Mouse (Mus musculus): ENCODE data around the gene Cyp1a1.

Cyp1a1 gene

DNA sequence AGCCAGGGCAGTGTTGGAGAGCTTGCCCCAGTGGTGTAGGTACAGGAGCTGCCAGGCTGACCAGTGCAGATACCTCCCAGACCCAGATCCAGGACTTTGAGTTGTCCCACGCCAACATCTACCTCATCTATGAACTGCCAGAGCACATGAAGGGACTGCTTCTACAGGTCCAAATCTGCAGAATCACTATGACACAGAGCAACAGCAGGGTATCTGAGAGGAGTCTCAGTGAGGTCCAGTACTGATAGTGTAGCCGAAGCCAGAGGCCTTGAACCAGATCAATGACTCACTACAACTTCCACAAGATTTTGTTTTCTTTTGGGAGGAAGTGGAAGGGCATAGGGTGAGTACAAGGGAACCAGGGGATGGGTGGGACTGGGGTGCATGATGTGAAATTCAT is at the start of gene Cyp1a1:
TSS of gene Cyp1a1 (plus strand) at position 178 of the 400 bp plus-strand sequence.
- no peak for DNase-seq

DNA sequence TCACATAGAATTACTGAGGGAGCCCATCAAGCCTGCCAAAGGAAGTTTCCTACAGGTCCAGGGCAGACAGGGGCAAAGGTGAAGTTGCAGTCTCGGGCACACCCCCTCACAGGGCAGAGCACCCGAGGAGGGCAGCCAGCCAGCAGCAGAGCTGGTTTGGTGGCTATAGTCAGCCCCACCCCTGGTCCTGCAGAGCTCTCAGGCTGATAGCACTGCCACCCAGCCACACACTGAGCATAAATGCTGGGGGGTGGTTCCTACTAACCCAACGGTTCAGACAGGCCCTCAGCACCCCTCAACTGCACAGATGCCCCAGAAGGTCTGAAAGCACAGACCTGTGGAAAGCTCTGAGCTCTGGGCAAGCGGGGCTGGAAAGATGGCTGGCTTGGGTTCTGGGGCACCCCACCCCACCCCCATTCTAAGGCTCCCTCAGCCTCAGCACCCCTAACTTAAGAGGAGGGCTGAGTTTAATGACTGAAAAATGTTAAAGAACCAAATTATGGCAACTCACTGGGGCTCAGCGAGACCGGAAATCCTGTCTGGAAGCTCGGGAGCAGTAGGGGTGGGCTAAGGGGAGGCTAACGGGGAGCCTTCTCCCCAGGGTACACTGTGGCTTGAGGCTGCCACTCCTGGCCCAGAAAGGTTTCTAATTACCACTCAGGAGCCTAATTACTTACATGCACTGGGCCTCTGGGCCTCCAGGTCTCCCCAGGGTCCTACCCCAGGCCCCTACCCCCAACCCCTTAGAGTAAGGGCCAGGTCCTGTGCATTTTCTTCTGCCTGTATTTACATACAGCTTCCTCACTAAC is 48.9 kb upstream of the Cyp1a1 start:
- peak; percentile 51 for DNase-seq

DNA sequence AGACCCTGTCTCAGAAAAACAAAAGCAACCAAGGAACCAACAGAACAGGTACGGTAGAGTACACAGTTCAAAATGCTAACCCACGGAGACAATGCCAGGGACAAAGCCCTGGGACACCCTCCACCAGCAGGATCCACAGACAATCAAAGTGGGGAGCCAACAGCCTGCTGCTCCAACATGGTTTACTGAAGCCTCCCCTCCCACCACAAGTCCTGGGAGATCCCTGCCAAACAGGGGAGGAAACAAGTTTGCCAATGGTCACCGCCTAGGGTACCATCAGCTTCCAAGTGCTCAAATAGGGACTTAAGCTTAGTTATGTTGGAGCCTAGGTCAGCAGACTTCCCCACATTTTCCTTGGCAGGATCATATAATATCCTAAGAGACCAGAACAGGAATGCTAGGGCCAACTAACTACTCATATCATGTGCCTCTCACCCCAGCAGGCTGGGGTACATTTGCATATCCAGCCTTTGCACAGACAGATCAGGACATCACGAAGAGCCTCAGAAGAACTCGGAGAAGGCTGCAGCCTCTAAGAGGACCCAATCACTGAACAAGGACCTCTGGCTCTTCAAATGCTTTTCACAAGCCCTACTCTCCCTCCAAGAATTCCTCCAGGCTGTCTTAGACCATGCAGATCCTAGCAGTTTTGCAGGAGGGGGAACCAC is 47.9 kb upstream of the Cyp1a1 start:
- DNase-seq: peak; percentile 32

DNA sequence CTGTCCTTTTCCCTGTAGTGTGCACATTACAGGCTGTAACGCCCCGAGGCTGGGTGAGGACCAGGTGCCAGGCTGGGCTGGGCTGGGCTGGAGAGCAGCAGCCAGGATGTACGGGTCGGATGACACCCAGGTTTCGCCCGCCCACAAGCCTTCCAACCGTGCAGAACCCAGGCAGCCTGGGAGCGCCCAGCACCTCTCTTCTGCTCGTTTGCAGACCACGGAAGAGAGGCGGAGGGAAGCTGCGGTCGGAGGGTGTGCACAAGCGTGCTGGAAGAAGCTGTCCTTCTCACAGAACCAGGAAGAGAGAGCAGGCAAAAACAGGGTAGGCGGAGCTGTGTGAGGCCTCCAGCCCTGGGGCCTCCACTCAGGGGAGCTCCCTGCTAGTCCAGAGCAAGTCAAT is 47.3 kb upstream of the Cyp1a1 start:
- peak; percentile 87 for DNase-seq

DNA sequence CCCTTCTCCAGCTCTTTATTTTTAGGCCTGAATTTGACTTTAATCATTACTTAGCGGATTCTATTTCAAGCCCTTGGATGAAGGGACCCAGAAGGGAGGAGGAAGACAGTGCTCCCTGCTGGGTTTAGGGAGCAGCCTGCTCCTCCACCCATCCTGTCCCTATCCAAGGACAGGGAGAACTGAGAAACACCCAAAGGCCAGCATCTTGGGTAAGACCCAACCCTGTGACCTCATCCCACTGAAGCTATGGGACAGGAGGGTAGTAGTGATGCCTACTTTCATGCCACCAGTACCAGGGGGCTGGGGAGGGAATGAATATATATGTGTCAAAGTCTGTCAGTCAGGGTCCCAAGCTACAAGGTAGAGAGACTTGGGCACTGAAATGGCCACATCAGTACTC is 46.7 kb upstream of the Cyp1a1 start:
- no peak for DNase-seq

DNA sequence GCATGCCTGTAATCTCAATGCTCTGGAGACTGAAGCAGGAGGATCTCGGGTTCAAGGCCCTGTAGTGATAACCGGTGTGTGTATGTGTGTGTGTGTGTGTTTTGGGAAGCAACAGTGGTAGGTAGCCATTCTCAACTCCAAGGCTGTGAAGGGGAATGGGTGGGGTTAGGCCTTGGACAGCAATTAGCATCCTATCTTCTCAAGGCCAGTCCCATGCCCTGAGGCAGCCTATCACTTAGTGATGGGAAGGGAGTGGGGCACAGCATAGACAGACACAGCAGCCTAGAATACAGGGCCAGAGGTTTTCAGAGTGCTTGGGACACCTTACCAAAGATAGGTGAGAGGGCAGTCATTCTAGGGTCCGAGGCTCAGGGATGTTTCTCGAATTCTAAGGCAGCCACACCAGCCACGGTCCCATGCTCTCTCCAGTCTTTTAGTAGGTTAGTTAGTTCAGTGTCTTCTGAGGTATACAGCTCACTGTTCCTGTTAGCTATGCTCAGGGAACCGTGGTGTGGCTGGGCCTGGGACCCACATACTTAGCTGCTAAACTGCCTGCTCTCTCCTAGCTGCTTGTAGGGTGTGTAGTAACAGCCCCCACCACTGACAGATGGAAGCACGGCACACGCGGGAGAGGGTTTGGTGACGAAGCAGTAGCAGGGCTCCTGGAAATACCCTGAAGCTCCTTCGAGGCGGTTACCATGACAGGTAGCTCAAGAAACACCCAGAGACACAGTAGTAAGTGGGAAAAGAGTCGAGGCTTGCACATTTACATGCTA is 45.8 kb upstream of the Cyp1a1 start:
- DNase-seq: peak; percentile 39

DNA sequence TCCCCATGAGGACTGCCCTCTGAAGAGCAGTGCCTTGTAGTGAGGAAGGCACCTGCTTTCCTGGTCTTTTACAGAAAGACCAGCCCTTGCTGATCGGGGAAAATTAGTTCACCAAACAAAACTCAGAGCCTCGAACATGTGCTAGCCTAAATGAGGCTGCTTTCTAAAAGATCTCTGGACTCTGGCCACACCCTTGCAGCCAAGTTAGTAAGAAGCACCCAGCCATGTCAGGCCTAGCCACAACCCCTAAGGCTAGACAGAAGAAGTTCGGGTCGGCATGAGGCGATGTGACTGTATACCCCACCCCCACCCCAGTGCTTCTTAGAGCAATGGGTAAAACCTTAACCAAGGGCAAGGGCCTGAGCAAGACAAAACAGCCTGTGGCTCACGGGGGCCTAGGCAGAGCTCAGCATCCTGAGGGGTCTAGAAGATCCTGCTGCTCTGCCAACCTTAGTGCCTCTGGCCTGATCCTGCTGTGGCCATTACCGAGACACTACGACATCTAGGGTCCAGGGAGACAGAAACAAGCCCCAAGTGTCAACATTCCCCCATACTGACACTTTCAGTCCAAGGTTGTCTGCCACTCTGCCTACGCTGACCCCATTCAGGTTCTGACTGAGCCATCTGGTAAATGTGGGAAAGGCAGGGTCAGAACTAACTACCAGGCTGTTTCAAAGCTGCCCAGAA is 44.4 kb upstream of the Cyp1a1 start:
- DNase-seq: peak; percentile 44

DNA sequence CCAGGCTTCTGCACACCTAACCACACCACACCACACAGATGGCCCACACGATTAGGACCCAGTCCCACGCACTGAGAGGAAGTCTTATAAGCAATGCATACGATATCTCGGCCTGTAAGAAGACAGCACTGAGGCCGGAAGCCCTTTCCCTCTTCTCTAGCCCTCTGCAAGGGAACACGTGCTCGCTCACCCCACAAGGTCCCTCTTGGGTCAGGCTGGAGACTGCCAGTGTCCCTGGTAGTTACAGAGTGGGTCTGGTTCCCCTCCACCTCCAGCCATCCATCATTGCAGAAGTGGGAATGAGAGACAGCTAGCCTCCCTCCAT is 43.9 kb upstream of the Cyp1a1 start:
- DNase-seq: peak; percentile 67

DNA sequence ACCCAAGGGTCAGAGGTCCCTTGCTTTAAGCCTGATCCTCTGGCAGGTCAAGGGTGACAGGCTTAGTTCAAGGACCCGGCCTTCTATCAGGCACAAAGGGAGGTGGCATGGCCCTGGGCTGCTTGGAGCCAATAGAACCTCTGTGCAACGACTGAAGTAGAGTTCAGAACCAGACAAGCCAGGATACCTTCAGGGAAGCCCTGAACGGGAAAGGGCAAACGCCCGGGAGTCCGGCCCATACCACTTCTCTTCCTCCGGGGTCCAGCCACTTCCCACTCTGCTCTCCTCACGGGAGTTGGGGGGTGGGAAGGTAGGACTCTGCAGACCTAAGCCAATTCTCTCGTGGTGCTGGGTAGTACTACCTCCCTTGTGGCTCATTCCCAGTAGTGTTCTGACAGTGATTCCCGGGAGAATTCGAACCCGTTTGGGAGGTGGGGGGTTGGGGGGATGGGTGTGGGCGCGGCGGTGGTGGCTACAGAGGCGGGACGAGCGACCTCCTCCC is 43.2 kb upstream of the Cyp1a1 start:
- peak; percentile 43 for DNase-seq

DNA sequence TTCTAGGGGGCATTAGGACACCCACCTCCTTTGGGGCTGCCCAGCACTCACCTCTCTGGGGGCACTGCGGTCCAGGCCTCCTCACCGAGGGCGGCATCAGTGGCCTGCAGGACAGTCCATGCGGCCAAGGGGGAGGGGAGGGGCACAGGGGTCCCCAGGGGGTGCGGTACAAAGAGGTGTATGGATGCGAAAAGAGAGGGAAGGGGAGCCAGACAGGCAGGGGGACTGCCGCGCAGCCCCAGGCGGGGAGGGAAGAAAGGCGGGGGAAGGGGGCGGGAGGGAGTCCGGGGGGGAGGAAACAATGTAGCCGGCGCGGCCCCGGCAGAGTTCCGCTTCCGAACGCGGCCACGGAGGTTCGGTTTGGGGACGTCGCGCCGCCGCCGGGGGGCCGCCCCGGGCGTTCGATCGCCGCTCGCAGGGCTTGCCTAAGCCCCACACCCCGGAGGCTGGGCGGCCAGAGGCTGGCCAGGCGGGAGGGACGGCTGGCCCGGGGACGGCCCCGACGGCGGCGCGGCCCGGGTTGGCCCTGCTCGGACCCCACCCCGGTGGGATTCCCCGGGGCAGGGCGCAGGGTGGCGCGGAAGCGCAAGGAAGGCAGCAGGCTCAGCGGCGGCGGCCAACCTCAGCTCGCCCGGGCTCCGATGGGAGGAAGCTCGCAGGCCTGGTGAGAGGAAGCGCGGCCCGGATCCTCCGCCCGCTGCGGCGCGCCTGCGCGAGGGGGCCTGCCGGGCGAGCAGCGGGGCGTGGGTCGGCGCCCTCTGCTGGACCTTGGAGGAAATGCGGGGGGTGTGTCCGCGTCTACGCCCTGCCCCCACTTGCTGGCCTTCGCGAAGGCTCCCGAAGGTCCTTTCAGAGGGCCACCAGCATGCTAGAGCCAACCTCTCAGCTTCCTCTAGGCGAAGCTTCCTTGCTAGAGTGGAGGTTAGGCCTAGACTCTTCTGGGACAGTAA is 42.5 kb upstream of the Cyp1a1 start:
- DNase-seq: peak; percentile 96

DNA sequence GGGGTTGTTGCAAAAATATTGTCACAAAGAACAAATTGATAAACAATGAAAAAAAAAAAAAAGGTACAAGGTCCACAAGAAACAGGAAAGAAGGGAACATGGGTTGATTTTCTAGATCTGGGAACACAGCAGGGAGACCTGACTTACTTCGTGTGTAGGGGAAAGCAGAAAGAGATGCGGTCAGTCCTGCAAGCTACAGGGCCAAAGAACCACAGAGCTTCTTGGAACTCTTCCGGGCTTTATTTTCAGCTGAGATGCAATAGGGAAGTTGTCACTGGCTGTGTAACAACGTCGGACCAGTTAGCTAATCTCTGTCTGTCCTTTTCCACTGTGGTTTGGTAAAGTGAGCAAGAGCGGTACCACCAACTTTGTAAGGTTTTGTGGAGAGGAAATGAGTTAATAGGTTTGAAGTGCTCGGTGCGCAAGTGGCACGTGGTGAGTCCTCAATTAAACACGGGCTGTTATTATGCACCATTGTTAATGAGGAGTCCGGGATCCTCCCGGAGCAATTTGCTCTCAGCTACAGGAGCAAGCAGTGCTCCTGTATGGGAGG is 41.1 kb upstream of the Cyp1a1 start:
- peak; percentile 37 for DNase-seq

DNA sequence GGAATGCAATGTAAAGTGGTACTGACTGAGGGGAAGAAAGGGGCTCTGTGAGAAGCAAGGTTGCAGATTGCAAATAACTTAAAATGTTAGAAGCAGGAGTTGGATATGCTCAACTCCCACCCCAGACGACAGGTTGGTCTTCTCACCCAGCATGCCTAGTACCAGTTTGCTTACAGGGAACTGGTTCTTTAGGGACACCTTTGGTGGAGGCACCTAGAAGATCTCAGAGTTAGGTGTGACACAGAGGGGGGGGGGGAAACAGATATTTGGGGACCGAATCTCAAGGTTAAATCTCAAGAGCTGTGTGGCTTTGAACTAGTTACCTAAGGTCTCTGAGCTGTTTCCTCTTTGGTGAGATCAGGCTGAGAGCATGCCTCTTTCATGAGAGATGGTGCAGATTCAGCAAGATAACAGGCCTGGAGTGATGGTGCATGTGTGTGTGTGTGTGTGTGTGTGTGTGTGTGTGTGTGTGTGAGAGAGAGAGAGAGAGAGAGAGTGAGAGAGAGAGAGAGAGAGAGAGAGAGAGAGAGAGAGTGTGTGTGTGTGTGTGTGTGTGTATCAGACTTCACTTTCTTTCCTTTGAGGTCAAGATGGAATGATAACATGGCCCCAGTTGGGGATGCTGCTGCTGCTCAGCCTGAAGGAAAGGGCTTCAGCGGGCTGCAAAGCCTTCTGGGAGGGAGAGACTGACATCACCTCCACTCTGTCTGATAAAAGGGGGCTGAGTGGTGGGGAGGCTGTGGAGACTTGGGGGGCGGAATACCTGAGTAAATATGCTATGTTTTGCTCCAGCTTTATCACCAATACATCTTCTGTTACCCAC is 40.2 kb upstream of the Cyp1a1 start:
- peak; percentile 60 for DNase-seq

DNA sequence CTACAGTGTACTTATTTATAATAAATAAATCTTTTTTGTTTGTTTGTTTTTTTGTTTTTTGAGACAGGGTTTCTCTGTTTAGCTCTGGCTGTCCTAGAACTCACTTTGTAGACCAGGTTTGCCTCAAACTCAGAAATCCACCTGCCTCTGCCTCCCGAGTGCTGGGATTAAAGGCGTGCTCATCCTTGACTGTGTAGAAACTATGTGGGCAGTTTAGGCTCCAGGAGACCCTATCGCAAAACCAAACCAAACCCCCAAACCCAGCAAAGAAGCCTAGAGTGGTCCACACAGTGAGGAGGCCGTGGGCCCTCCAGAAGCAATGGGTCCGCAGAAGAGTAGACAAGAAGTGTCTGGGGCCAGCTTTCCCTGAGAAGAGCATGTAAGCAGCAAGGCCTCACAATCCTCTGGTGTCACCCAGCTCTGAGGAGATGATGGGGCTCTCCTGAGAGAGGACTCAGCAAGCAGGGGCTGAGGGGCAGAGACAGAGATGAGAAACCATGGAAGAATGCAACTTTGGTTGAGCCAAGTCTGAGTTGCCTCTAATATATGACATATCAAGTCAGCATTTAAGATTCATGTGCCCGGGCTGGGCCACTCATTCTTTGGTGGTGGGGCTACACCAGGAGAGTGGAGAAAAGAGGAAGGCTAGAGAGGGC is 37.5 kb upstream of the Cyp1a1 start:
- no peak for DNase-seq

DNA sequence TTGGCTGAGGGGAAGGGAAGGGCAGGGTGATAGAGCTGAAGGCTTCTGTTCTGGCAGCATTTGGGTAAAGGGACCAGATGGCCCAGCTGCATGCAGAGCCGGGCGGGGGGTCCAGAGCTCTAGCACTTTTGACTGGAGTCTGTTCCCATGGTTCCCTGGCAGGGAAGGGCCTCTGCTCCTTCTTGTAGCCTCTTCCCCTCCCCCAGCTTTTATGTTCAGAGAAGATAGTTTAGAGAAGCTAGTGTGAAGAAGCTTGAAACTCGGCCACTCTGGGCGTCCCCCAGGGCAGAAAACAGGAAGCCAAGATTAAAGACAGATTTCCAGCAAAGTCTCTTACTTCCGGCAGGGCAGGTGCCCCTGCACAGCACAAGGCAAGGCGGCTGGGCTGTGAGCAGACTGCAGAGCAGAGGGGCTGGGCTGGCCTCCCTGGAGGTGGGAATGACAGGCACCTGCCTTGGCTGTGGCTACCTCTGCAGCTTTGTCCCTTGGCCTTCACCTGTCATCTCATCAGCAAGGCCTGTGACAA is 36.9 kb upstream of the Cyp1a1 start:
- DNase-seq: peak; percentile 78

DNA sequence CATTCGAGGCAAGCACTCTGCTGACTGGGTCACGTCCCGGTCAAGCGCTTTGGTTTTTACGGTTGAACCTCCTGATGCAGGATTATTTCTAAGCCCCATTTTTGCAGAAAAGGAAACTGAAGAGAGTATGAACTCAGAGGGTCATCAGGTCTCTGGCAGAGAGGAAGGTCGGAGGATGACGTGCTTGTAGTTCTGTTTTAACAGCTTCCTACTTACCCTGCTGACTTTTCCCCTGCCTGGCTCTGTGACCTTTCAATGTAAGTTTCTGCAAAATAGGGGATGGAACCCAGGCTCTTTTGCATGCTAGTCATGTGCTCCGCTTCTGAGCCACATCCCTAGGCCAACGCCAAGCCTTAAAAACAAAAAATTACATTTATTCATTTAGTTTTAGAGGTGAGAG is 35.4 kb upstream of the Cyp1a1 start:
- peak; percentile 31 for DNase-seq

DNA sequence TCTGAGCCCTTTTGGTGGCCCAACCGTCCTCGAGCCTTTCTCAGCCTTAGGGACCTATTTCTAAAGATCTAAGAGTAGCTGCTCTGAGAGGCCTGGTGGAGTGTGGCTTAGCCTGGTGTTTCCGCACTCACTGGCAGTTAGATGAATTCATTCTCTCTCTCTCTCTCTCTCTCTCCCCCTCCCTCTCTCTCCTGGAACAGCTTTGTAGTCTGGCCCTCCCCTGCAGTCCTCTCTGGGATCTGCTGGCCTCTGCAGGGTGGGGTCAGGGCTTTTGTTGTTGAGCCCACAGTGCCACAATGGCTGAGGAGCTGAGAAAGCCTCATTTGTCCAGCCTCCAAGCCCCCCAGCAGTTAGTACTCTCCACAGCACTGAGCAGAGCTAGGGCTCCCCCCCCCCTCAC is 34.9 kb upstream of the Cyp1a1 start:
- DNase-seq: peak; percentile 50

DNA sequence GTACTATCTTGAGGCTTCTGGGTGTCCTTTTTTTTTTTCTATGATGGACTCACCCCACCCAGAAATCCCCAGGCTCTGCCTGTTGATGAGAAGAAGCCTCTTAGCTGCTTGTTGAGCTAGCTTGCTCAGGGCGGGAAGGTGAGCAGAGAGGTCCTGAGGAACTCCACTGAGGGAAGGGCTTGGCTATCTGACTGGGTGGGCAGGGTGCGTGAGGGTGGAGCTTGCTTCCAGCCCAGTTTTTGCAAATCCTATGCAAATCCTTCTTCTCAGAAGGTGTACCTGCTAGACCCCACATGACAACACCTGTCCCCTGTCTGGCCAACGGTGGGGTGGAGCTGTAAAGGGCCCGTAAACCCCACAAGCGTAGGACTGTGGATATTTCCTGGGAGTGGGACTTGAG is 34.4 kb upstream of the Cyp1a1 start, which contains the start of gene Csk:
TSS of gene Csk (minus strand) at position 349 of the 400 bp plus-strand sequence.
- no peak for DNase-seq

DNA sequence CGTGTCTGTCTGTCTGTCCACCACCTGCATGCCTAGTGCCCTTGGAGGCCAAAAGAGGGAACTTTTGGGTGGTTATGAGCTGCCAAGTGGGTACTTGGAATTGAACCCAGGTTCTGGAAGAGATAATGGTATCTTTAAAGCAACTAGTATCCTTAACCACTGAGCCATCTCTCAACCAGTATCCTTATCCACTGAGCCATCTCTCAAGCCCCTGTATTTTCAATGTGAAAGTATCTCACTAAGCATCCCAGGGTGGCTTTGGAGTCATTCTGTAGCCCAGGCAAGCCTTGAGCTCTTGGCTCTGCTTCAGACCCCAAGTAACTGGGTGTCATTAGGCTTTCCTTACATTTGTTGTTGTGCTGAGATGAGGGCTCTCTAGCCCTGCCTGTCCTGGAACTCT is 32.8 kb upstream of the Cyp1a1 start:
- DNase-seq: no peak

DNA sequence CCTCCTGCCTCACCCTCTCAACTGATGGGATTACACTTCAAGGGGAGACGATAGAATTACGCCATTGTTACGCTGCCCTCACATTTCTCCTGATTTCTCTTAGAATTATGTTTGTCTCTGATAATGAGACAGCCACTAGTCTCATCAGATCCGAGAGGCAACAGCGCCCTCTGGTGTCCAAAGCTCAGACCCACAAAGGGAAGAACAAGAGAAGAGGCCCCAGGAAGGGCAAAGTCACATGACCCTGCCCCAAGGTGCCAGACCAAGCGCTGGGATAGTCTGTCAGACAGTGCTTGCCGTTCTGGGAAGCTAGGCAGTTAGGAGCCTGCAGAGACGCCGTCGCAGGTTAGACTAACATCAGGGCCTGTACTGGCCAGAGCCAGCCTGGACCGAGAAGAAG is 32.0 kb upstream of the Cyp1a1 start:
- peak; percentile 99 for DNase-seq

Data from thymus, postnatal 4 days (tissue).